Mouse (Mus musculus) ovary, adult 18-20 months (tissue): ENCODE results near the gene Cldn12.

Experiments
- DNase-seq: peaks from one replicate; pipeline ENCODE4 v3.0.0; 2022; ENCODE audit warnings: low spot score, mixed read lengths

Cldn12 gene

DNA sequence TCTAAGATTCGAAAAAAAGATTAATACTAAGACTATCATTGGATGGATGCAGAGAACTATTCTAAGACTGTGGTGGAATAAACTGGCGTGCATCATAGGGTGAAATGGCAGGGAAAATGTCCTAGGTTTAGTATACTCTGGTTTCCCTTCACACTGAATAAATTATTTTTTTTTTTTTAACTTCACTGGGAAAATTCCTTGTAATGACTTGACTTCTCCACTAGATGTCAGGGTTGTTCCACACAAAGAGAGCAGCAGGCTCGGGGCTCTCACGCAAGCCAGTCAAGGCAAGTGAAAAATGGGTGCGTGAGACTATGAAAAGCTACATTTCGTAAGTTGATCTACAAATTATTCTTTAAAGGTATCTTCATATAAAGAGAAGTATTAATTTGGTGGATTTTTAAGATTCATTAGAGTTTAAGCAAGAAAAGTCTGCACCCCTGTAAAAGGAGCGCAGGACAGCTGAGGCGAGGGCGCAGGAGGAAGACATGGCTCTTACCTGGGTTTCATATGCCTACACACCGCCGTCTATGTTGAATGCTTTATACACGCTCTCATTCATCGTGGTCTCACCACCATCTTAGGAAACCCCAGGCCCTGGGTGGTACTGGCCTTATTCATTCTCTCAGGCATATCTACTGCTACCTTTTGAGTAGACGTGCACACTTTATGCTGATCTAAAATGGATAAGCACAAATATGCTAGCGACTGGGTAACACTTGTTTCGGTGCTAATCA is 20.3 kb downstream of the Cldn12 start:
- DNase-seq = no peak

DNA sequence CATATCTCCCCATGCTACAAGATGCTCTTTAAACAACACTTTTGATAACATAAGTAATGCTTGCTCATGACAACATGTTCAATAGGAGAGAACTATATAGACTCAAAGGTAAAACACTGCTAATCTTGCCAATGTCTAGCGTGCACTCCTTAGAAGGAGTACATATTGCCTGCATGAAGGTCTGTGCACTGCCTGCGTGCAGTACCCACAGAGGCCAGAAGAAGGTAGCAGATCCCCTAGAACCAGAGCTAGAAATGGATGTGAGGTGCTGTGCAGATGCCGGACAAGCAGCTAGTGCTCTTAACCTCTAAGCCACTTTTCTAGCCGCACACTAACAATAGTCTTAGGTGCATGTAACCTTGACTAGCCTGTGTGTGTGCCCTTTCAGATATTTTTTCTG is 22.6 kb downstream of the Cldn12 start:
- no peak for DNase-seq

DNA sequence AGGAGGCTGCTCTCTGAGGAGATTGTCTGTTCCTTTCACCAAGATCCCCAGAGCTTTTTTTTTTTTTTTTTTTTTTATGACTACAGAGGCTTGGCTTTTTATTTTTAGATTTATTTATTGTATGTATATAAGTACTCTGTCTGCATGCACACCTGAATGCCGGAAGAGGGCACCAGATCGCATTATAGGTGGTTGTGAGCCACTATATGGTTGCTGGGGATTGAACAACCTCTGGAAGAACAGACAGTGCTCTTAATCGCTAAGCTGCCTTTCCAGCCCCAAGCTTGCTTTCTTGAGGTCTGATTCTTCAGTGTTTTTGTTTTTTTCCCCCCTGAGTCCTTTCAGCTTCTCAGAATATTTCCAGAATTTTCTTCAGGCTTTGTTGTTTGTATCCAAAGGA is 28.7 kb downstream of the Cldn12 start:
- no peak for DNase-seq

- no peak for DNase-seq
Observed at GRCm38 (mm10) chr5:5483254-5483858, 31.4 kb downstream of the Cldn12 start.

GRCm38 (mm10) chr5:5481662-5482061 is 33.1 kb downstream of the Cldn12 start:
- DNase-seq = no peak

GRCm38 (mm10) chr5:5479043-5479442 is 35.7 kb downstream of the Cldn12 start, which contains the start of gene 1700015F17Rik:
Gene 1700015F17Rik (minus strand): TSS chr5:5479143.
- DNase-seq = no peak

DNA sequence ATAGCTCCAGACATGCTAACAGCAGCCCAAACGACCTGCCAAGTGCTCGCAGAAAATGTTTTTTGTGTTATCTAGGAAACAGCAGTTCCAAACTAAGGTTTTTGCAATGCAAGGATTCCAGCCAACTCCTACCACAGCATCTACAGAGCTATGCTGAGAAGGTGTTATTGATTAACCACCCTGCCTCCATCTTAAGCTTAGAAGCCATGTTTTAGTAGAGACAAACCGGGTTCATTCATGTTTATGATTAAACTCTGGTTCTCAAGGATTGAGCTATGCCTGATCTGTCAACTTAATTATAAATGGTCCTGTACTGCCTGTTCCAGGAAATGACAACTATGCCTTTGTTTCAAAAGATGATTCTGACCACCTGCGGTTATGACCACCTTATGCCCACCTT is 38.6 kb downstream of the Cldn12 start:
- no peak for DNase-seq

DNA sequence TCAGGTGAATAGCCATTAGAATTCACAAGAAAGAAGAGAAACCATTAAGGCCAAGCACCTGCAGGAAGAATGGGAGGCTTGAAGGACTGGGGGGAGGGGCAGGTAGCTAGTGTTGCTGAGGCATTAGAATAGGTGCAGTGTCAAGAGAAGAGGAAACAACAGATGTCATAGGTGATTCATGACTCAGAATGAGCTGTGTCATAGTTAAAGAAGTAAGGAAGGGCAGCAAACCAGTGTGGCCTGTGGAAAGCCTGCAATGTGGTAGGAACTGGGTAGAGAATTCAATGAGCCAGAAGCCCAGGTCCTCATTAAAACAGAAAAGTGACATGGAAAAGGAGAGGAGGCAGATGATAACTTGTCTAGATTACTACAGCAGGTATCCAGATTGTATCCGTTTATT is 49.5 kb downstream of the Cldn12 start:
- DNase-seq = no peak
